Mouse (Mus musculus) ES-CJ7 (cell line): ENCODE results near the gene Med20.
A peak's percentile ranks its signal among the peaks of the same experiment; 100 is the strongest.
"Not testable (repeated sequence)": the region's sequence is repeated elsewhere in the genome, so short reads cannot be mapped to it uniquely, and the experiment has no call there.

Experiments used
- DNase-seq: peaks from one replicate; pipeline ENCODE4 v3.0.0; 2011; ENCODE audit warnings: low read depth, low spot score

Med20 gene

DNA sequence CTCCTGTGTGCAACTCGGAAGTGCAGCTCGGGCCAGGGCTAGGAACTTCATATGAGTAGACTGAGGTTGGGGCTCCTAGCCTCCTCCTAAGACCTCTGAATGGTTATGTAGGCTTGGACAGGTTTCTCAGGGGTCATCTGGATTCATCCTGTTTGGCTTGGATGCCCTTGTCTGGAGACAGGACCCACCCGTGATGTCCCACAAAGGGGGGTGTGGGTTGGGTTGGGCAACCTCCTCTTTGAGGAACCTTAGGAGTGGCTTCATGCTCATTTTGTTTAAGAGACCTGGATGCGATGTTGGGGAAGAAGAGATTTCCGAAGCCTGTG is 14.6 kb upstream of the Med20 start:
- peak; percentile 56 for DNase-seq

GRCm38 (mm10) chr17:47597261-47597660 is 14.1 kb upstream of the Med20 start:
- DNase-seq, result no peak

DNA sequence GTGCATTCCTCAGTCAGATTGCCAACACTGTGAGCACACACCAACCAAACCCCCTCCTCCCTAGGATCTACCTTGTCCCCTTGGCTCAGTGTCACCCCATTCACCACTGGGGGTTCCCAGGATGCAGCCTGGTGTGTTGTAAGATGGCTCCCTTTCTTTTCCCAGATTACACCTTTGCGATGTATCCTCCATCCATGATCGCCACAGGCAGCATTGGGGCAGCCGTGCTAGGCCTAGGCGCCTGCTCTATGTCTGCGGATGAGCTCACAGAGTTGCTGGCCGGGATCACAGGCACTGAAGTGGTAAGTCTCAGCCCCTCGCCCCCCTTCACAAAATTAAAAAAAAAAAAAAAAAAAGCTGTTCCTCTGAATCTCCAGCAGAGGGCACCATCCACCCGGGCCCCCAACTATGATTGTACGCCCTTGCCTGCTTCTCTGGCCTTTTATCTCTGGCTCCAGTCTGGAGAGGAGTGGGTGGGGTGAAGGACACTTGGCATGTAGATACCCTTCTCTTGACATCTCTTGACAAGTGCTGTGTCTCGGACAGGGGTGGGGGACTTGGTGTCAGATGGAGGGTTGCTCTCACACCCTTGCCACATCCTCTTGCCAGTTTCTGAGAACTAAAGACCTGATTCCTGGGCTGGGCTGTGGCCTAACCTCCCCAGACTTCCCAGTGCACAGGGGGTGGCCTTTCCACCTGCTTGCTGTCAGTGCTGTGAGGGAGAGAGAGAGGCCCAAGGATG is 13.4 kb upstream of the Med20 start:
- peak; percentile 88 for DNase-seq

DNA sequence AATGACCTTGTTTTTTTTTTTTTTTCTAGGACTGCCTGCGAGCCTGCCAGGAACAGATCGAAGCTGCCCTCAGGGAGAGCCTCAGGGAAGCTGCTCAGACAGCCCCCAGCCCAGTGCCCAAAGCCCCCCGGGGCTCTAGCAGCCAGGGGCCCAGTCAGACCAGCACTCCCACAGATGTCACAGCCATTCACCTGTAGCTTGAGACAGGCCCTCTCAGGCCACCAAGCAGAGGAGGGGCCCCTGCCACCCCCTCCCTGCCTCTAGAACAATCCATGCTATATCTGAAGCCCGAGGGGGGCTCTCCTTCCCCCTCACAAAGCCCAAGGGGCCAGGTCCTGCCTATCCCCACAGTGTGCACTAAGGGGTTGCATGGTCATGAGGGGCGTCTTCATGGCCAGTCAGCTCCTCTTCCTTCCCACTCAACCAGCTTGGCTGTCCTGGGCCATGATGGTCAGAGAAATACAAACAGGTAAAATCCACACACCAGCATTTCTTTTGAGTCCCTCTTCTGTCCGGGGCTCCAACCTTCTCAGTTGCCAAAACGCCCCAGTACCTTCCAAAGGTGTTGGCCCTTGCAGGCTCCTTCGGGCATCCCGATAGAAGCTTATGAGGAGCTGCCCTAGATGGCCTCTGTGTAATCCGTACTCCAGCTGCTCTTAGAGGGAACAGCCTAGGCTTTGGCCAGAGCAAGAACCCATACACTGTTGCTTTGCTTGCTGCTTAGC is 12.6 kb upstream of the Med20 start:
- DNase-seq, result not testable (repeated sequence)

DNA sequence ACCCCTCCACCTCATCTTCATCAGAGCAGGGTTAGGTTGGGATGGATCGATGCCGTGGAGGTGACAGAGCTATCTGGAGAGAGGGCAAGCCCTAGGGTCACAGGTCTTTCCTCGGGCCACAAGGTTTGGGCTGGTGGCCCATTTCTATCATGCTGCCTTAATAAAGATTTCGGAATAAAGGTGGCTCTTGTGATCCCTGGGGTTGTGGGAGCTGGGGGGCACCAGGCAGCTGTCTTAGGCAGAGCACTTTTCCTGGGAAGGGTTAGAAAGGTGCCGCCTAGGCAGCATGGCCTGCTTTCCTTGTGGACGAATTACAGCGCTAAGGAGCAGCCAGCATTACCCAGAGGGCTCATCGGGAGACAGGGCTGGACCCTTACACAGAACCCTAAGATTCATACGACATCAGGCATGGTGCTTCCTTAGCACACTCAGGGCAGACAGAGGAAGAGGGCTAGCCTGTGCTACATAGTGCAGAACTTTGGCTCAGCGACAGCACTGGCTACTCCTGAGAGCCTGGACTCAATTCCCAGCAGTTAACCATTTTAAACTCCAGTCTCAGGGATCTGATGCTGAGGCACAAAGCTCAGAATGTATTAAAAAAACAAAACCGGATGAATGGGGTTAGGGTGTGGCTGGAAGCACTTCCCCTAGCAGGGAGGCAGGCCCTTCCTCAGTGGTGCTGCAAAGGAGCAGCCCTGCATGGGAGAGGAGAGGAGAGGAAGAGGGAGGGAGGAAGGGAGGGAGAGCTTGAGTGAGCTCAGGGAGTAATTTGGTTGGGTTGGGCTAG is 11.7 kb upstream of the Med20 start:
- peak; percentile 68 for DNase-seq

DNA sequence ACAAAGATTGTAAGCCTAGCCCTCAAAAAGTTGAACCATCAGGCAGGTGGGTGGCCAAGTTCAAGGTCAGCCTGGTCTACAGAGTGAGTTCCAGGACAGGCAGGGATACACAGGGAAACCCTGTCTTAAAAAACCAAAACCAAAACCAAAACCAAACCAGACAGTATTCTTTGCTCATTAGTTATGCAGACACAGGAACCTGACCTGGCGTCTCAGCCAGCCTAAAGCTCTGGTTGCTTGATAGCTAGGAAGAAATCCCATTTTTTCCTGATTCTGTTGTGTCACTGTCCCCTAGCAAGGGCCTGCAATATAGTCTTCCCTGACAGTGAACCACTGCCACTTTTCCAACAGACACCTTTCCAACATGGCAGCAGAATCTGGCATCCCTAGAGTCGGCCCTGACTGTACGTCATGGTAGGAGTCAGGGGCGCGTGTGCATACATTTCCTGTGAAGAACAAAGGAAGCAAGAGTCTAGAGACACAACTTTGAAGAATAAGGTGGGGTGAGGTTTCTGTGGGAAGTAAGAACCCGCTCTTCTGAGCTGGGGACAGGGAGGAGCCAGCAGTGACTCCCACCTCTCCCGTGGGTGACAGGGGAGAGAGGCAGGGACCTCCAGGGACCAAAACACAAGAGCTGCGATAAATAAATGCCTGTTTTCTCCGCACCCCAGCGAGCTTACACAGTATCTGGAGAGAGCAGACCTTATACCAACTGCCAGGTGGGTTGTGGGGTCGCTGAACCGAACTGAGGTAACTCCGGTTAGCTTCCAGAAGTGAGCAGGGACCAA is 10.6 kb upstream of the Med20 start:
- no peak for DNase-seq

- DNase-seq, result no peak
Measured at GRCm38 (mm10) chr17:47601389-47601755, 10.0 kb upstream of the Med20 start.

DNA sequence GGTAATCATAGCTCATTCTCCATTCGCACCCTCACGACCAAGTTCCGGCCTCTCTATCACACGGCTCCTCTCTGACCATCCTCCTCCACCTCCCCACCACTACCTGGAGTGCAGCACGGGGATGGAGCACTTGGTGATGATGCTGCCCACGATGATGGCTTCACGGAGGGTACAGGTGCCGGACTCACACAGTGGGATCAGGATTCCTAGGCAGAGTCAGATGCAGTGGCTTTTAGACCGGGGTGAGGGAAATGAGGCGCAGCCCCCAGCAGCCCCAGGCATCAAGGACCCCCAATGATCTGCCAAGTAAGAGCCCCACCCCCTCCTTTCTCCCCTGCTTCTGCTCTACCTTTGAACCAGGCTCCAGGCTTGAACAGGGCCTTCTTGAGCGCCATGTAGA is 9.1 kb upstream of the Med20 start:
- no peak for DNase-seq

DNA sequence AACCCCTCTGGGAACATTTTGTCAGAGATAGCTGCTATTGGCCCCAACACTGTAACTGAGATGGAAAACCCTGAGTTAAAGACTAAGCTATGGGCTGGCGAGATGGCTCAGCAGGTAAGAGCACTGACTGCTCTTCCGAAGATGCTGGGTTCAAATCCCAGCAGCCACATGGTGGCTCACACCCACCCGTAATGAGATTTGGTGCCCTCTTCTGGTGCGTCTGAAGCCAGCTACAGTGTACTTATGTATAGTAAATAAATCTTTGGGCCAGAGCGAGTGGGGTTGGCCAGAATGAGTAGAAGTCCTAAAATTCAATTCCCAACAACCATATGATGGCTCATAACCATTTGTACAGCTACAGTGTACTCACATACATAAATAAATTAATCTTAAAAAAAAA is 5.2 kb upstream of the Med20 start:
- peak; percentile 62 for DNase-seq

GRCm38 (mm10) chr17:47609182-47609581 is 2.2 kb upstream of the Med20 start:
- no peak for DNase-seq

DNA sequence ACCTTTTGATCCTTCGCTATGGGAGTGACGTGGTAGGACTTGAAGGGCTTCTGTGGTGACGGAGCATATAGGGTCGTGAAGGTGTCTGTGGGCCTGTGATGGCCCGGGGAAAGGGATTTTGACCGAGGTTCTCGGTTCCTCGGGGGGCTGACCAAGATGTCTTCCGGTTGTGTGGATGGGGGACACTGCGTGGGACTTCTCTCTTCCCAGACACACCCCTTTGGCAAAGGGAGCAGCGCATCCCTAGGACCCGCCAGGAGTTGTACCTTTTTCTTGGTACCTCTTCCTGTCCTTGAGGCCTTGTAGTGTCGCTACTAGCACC is 240 bp downstream of the Med20 start:
- no peak for DNase-seq

GRCm38 (mm10) chr17:47614018-47614417 is 2.6 kb downstream of the Med20 start:
- DNase-seq, result no peak

- DNase-seq, result no peak
Measured at GRCm38 (mm10) chr17:47616119-47616518, 4.7 kb downstream of the Med20 start.

GRCm38 (mm10) chr17:47616652-47617051 is 5.3 kb downstream of the Med20 start:
- DNase-seq, result no peak

GRCm38 (mm10) chr17:47617605-47618307 is 6.4 kb downstream of the Med20 start:
- no peak for DNase-seq

- DNase-seq, result no peak
Measured at GRCm38 (mm10) chr17:47618556-47619311, 7.4 kb downstream of the Med20 start.

- DNase-seq, result no peak
Measured at GRCm38 (mm10) chr17:47622912-47623554, 11.7 kb downstream of the Med20 start.

DNA sequence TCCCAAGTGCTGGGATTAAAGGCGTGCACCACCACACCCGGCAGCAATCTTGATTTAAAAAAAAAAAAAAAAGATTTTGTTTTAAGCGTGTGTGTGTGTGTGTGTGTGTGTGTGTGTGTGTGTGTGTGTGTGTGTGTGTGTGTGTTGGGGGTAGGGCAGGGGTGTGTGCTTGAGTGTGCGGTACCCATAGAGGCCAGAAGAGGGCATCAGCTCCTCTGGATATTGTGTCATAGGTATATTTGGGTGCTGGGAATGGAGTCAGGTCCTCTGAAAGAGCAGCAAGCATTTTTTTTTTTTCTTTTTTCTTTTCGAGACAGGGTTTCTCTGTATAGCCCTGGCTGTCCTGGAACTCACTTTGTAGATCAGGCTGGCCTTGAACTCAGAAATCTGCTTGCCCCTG is 13.2 kb downstream of the Med20 start:
- peak; percentile 57 for DNase-seq

DNA sequence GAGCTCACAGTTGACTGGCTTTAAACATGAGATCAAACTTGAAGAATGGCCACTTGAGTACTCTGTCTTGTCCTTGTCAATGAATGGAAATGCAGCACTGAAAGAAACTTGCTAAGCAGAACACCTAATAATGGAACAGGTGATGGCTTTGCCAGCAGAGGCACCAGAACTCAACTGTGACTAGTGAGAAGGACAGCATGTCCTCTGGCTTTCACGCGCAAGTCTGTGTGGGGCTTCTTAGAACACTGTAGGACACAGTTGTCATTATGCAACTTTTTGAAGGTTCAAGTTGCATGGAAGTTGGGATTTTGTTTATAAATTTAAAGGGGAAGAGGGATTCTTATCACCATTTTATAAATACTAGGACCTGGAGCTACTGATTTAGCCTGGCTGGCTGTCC is 13.7 kb downstream of the Med20 start:
- no peak for DNase-seq

GRCm38 (mm10) chr17:47626031-47626430 is 14.6 kb downstream of the Med20 start:
- no peak for DNase-seq
